Comparison of ENCODE assay signal across 7 mouse cellular contexts in the genomic region with DNA sequence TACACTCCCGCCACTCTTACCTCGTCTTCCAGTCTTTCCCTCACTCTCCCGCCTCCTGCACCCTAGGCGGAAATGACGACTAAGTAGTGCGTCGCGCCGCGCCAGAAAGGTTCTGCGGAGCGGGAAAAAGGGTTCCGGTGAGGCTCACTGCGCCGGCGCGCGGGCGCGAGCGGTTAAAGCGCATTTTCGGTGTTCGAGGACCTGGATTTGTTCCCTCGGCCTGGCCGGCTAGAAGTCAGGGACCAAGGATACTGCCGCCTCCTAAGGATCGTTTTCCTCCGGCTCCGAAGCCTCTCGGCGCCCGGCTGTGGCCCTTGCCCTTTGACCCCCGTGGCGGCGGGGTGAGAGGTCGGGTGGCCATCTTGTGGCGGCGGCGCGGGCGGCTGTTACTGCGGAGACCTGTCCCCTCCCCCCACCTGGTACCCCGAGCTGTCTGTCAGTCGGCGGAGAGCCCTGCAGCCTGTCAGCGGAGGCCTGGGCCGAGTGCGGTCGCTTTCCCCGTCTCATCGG. TPM values are rescaled to one million over a fixed set of nuclear protein-coding genes. Genes with fewer than 3 reads are reported as not detected.
DNase-seq lines count a peak whose midpoint lies in the region; ATAC-seq lines count a peak whose summit lies in the region.

TSS of gene Tti1 (minus strand) at position 80 of the 510 bp plus-strand sequence.
TSS of gene Rprd1b (plus strand) at position 144 of the 510 bp plus-strand sequence.

- peak within 1 kb of the TSS; percentile 95 for H3K4me3 ChIP-seq in embryonic facial prominence, embryonic 11.5 days (ENCODE audit: low read depth, low read length)
- peak within 1 kb of the TSS; percentile 100 for H3K4me3 ChIP-seq in limb, embryonic 11.5 days (ENCODE audit: low read depth, low read length)
- peak within 1 kb of the TSS; percentile 94 for H3K4me3 ChIP-seq in midbrain, embryonic 14.5 days (replicated peaks; ENCODE audit: low read depth, low read length)

- peak; percentile 82 for ATAC-seq in embryonic facial prominence, embryonic 11.5 days (replicated peaks; ENCODE audit: insufficient number of reproducible peaks, low FRiP score, low TSS enrichment, low read depth)
- ATAC-seq in limb, embryonic 11.5 days (ENCODE audit: insufficient number of reproducible peaks, low FRiP score, low TSS enrichment, low read depth) = peak; percentile 92
- ATAC-seq in midbrain, embryonic 14.5 days (ENCODE audit: low FRiP score, low TSS enrichment) = peak; percentile 94

- H3K36me3 ChIP-seq in embryonic facial prominence, embryonic 11.5 days (replicated peaks; ENCODE audit: control insufficient read depth, insufficient read depth, low read depth, low read length) = no peaks in the 10 kb centered on the region
- H3K36me3 ChIP-seq in limb, embryonic 11.5 days (ENCODE audit: control insufficient read depth, insufficient read depth, low read length) = no peaks in the 10 kb centered on the region; the same call in 1 of the 2 replicates
- H3K36me3 ChIP-seq in midbrain, embryonic 14.5 days (ENCODE audit: control insufficient read depth, insufficient read depth, low read length) = 0 out of 2 replicates have a peak, but pooled peaks cover 4% of the 10 kb centered on the region

- H3K9ac ChIP-seq in embryonic facial prominence, embryonic 11.5 days (replicated peaks; ENCODE audit: low read length) = peak within 1 kb of the TSS; percentile 93
- peak within 1 kb of the TSS; percentile 93 for H3K9ac ChIP-seq in limb, embryonic 11.5 days (ENCODE audit: low read length)
- peak within 1 kb of the TSS; percentile 85 for H3K9ac ChIP-seq in midbrain, embryonic 14.5 days (replicated peaks; ENCODE audit: low read length)

- H3K27ac ChIP-seq in embryonic facial prominence, embryonic 11.5 days (replicated peaks; ENCODE audit: low read depth, low read length) = peak within 1 kb of the TSS; percentile 85
- H3K27ac ChIP-seq in limb, embryonic 11.5 days (replicated peaks; ENCODE audit: low read depth, low read length) = peak within 1 kb of the TSS; percentile 95
- peak within 1 kb of the TSS; percentile 88 for H3K27ac ChIP-seq in midbrain, embryonic 14.5 days (replicated peaks; ENCODE audit: low read depth, low read length)

- no peaks in the 10 kb centered on the region for H3K27me3 ChIP-seq in embryonic facial prominence, embryonic 11.5 days (ENCODE audit: control insufficient read depth, insufficient read depth, low read length)
- H3K27me3 ChIP-seq in limb, embryonic 11.5 days (ENCODE audit: control insufficient read depth, insufficient read depth, low read length) = no peaks in the 10 kb centered on the region
- H3K27me3 ChIP-seq in midbrain, embryonic 14.5 days (ENCODE audit: control insufficient read depth, insufficient read depth, low read length) = no peaks in the 10 kb centered on the region

- no peaks in the 10 kb centered on the region; the same call in 1 of the 2 replicates for H3K4me1 ChIP-seq in embryonic facial prominence, embryonic 11.5 days (ENCODE audit: control insufficient read depth, insufficient read depth, low read length)
- H3K4me1 ChIP-seq in limb, embryonic 11.5 days (ENCODE audit: control insufficient read depth, insufficient read depth, low read length) = peaks cover 14% of the 10 kb centered on the region; the same call in 1 of the 2 replicates
- peaks cover 24% of the 10 kb centered on the region for H3K4me1 ChIP-seq in midbrain, embryonic 14.5 days (ENCODE audit: control insufficient read depth, insufficient read depth, low read length)

- H3K9me3 ChIP-seq in embryonic facial prominence, embryonic 11.5 days (replicated peaks; ENCODE audit: control insufficient read depth, low read length) = no peaks in the 10 kb centered on the region
- H3K9me3 ChIP-seq in limb, embryonic 11.5 days (ENCODE audit: control insufficient read depth, low read length) = no peaks in the 10 kb centered on the region
- no peaks in the 10 kb centered on the region for H3K9me3 ChIP-seq in midbrain, embryonic 14.5 days (ENCODE audit: control insufficient read depth, low read length)

- peak within 1 kb of the TSS; percentile 75 for H3K4me2 ChIP-seq in embryonic facial prominence, embryonic 11.5 days (ENCODE audit: low read depth, low read length)
- peak within 1 kb of the TSS; percentile 81 for H3K4me2 ChIP-seq in limb, embryonic 11.5 days (ENCODE audit: low read depth, severe bottlenecking)
- peak within 1 kb of the TSS; percentile 93 for H3K4me2 ChIP-seq in midbrain, embryonic 14.5 days (ENCODE audit: low read length)

- DNase-seq in adrenal gland, postnatal 14 days = peak; percentile 96
- DNase-seq in embryonic facial prominence, embryonic 11.5 days (ENCODE audit: low spot score) = peak; percentile 98
- peak; percentile 99 for DNase-seq in heart, adult 11 months
- peak; percentile 97 for DNase-seq in kidney, adult 18-20 months
- peak; percentile 96 for DNase-seq in limb, embryonic 11.5 days (ENCODE audit: low spot score)
- peak; percentile 98 for DNase-seq in midbrain, embryonic 14.5 days
- DNase-seq in spleen, adult 18-20 months = peak; percentile 86 to 92

- WGBS in embryonic facial prominence, embryonic 11.5 days = under 1% methylated on average over 52 of the region's 52 CpGs
- WGBS in limb, embryonic 11.5 days = 0% methylated on average over 52 of the region's 52 CpGs
- under 1% methylated on average over 50 of the region's 52 CpGs for WGBS in midbrain, embryonic 14.5 days

RNA-seq across cellular contexts. Expression of gene Tti1, which starts in this region (rescaled TPM):
- total RNA-seq in adrenal gland, postnatal 14 days (2021) = 20.9 and 21.4 TPM in 2 replicates
- 27.9 and 28.5 TPM in 2 replicates for polyA plus RNA-seq in embryonic facial prominence, embryonic 11.5 days (2014; fragmentation: Nextera tagmentation; extraction: Ambion mirVana)
- polyA plus RNA-seq in limb, embryonic 11.5 days (2014; fragmentation: Nextera tagmentation; extraction: Ambion mirVana) = 32.4 and 33.5 TPM in 2 replicates
- 11.4 and 20.5 TPM in 2 replicates for polyA plus RNA-seq in midbrain, embryonic 14.5 days (2014; fragmentation: Nextera tagmentation; extraction: Ambion mirVana)

RNA-seq across cellular contexts. Expression of gene Rprd1b, which starts in this region (rescaled TPM):
- total RNA-seq in adrenal gland, postnatal 14 days (2021) = 31.5 and 31.9 TPM in 2 replicates
- polyA plus RNA-seq in embryonic facial prominence, embryonic 11.5 days (2014; fragmentation: Nextera tagmentation; extraction: Ambion mirVana) = 59.2 and 62.7 TPM in 2 replicates
- 64.5 and 64.7 TPM in 2 replicates for polyA plus RNA-seq in limb, embryonic 11.5 days (2014; fragmentation: Nextera tagmentation; extraction: Ambion mirVana)
- 32.9 and 40.2 TPM in 2 replicates for polyA plus RNA-seq in midbrain, embryonic 14.5 days (2014; fragmentation: Nextera tagmentation; extraction: Ambion mirVana)

Comparison
In these comparisons a context has a peak if more than half of its experiments do, and no peak if none do; other contexts are left out.
1. Peak in every context shown above with its lines: DNase-seq, ATAC-seq, H3K4me3 ChIP-seq and H3K27ac ChIP-seq.